Mouse (Mus musculus) left cerebral cortex, postnatal 25 days (tissue): ENCODE data around the gene Slc9a9. TPM values are rescaled to one million over a fixed set of nuclear protein-coding genes. Genes with fewer than 3 reads are reported as not detected.
"Not testable (repeated sequence)": the region's sequence is repeated elsewhere in the genome, so short reads cannot be mapped to it uniquely, and the experiment has no call there.

Experiments used
- DNase-seq, 2 experiments: peaks; one replicate each; pipeline ENCODE4 v3.0.0; 2022; ENCODE audit warnings: low spot score in 2 of 2, mixed read lengths in 1 of 2
- intact Hi-C: fragments of 180-260 bp; cut with DNase I; formaldehyde crosslinking; loops from one replicate; pipeline ENCODE4 v1.15.1; 2025
- total RNA-seq, 2 experiments: library from RNA; stranded (reverse); gene quantifications; 2 replicates each; pipeline ENCODE4 v1.2.3; 2021

Gene Slc9a9
- 10 to 100 TPM; 17.9 to 24.0 TPM for total RNA-seq

DNA sequence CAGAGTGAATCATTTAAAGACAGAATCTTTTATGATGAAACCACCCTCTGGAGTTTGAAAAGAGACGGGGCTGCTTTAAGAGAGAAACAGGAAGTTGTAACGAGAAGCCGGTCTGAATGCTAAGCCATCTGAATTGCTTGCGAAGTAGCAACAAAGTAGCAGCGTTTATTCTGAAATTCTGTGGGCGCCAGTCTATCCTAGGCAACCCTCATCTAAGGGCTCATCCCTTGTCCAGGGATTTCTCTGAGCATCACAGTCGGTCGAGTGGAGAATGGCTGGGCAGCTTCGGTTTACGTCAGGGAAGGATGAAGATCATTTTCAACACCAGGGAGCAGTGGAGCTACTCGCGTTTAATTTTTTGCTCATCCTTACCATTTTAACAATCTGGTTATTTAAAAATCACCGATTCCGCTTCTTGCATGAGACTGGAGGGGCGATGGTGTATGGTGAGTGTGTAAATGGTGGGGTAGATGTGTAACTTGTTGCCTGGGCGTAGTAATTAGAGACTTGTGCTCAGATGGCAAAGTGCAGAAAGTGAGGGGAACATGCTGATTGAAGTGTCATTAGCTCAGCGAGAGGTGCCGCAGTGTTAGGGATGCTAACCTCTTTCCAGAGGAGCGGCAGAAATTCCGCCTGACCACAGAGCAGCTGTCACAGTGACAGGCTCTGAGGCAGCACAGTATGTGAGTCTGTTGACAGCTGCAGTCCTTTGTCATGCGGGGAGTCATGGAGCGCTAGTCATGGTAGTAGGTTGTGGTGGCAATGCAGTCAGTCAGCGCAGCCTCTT, at the start of gene Slc9a9:
TSS of gene Slc9a9 (plus strand) at position 119 of the 787 bp plus-strand sequence.
- intact Hi-C loops = loop anchor here (1.0 kb wide), 1 partner anchor 133 kb away; no protein-coding TSS in a partner anchor
- DNase-seq = peak; percentile 61 to 78

DNA sequence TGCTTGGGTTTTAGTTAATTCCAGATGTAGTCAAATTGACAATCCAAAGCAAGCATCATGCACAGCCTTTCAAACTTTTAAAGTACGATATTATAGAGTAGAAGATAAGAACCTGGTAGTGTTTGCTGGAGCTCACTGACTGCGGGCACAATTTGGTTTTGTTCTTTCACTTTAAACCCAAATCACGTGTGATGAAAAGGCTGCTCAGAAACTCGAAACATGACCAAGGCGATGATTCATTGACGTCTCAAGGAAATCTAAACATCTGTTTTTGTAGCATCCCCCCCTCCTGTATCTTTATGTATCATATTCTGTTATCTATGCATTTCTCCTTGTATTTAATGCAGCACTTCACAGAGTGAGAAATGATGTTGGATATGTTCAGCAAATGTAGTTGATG, 49.4 kb upstream of the Slc9a9 start:
- no peak for DNase-seq
- intact Hi-C loops = no loop called here

DNA sequence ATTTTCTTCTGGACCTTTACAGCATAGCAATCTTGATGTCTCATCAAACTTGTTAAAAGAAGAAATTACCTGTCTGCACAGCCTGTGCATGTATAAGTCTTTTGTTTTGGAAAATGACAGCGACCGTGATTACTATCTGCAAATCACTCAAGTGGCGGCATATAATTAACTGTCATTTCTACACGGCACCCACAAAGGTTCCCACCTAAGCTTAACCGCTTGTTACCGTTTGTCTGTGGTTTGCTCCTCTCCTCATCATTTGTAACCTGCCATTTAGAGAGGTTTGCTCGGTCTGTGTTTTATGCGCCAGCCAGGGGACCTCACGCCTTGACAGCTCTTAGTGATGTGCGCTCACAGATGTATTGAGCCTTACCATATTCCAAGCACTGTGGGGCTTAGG, 48.9 kb upstream of the Slc9a9 start:
- intact Hi-C loops = no loop called here
- DNase-seq = no peak

DNA sequence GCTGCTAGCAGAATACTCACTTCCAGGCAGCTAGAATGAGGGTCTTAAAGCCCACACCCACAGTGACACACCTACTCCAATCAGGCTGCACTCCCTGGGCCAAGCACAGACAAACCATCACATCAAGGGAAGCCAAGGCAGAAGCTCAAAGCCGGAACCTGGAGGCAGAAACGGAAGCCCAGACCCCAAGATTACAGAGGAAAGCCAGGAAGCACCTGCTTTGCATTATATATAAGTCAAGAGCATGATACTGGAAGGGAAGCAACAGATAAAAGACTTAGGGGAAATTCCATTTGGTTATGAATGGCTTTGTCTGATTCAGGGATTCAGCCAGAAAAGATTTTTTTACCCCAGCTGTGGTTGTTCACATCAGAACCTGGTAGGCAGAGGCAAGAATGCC, 47.8 kb upstream of the Slc9a9 start:
- no peak for DNase-seq
- intact Hi-C loops = no loop called here

DNA sequence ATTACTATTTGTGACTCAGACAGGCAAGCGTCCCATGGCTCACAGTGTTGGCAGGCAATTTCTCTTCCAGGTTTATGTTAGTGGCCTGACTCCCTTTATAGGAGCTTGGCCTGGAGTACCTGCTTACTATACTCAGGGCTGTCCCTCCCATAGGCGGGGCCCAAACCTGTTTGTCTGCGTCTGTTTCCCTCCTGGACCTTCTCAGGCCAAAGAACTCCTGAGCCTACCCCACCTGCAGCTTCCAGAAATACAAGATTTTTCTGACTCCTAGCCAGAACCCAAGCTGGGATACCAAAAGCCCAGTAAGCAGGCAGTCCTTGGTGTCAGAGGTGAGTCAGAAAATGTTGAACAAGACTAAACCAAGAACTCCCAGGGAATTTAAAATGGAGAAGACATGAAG, 43.0 kb upstream of the Slc9a9 start:
- DNase-seq = no peak
- intact Hi-C loops = no loop called here

DNA sequence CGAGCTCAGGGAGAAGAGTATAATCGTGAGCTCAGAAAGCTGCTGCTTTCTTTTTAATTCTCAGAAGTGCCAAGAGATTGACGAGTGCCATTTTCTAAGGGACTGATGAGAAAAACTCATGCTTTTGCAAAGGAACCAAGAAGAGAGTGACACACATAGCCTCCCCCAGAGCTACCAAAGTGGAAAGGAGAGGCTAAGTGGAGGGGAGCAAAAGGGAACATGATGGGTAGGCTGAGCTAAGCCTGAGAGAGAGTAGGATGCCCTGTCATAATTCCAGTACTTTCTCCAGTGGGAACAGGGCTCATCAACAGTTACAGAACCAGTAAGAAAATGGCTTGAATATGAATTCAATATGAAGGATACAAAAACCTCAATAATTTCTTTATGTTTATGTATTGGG, 40.8 kb upstream of the Slc9a9 start:
- intact Hi-C loops = no loop called here
- DNase-seq = peak in 1 of 2 experiments; percentile 40

DNA sequence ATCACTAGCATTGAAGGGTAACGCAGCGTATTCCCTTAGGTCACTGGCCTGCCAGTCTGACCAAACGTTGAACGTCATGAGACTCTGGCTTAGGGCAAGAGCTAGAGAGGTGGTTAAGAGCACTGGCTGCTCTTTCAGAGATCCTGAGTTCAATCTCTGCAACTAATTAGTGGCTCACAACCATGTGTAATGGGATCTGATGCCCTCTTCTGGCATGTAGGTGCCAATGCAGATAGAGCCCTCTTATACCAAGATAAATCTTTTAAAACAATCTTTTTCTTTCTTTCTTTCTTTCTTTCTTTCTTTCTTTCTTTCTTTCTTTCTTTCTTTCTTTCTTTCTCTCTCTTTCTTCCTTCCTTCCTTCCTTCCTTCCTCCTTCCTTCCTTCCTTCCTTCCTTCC, 35.4 kb upstream of the Slc9a9 start:
- intact Hi-C loops, DNase-seq: not testable (repeated sequence)

DNA sequence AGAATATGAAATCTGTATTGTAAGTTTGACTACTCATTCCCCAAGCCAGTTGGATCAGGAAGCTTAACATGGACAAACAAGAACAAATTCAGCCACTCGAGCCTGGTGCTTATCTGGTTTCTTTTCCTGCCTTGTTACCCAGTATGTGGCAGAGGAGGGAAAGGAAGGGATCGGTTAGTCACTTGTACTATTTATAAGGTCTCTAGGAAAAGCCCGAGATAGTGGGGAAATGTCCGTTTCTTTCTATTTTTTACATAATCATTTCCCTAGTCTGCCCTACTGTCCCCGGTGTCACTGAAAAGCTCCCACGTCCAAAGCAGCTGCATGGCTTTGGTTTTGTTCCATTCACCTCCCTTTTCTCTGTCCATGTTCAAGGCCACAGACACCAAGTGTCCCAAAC, 24.1 kb upstream of the Slc9a9 start:
- DNase-seq = no peak
- intact Hi-C loops = no loop called here

DNA sequence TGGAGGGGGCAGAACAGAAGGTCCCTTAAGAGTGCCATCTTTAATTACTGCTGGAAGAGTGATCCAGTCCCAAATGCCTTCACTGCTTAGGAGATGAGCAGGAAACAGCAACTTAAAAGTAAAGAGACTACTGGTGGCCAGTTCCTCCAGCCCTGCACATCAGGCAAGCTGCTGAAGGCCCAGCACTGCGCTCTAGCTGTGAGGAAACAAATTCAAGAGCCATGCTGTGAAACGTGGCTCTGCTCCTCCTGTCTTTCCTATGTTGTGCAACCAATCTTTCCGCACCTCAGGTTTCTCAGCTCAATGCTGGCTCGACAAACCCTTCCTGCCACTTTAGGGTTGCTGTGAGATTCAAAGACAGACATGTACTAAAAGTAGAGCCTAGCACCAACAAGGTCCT, 22.3 kb upstream of the Slc9a9 start:
- DNase-seq = no peak
- intact Hi-C loops = no loop called here

DNA sequence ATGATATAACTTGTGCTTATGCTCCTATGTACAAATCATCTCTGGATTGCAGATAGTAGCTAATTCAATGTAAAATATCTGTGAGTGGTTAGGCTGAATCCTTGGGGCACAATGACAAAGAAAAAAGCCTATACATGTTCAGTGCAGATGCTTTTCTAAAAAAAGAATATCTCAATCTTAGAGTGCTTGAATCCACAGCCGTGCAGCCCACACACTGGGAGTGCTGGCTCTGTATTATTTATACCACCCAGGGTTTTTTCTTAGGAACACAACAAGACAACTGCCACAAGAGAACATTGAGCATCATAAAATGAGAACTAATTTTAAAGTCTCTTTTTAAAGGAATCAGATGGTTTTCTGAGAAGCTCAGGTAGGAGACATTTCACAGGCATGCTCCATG, 19.7 kb upstream of the Slc9a9 start:
- DNase-seq = peak; percentile 51 to 91
- intact Hi-C loops = no loop called here

DNA sequence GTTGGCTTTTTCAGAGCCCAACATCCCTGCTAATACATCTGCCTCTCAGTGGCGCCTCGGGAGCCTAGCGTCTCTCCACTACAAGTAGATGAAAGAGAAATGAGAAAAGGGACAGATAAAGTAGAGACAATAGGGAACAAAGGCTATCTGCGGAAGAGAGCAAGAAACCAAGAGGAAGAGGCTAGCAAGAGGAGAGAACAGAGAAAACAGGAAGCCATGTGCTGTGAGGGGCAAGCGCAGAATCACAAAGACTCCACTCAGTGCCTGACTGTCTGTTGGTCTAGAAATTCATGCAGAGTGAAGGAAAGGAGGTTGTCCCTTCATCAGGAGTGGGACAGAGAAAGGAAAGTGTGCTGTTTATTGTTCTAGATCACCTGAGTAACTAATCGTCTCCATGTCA, 16.5 kb upstream of the Slc9a9 start:
- intact Hi-C loops = no loop called here
- DNase-seq = no peak

DNA sequence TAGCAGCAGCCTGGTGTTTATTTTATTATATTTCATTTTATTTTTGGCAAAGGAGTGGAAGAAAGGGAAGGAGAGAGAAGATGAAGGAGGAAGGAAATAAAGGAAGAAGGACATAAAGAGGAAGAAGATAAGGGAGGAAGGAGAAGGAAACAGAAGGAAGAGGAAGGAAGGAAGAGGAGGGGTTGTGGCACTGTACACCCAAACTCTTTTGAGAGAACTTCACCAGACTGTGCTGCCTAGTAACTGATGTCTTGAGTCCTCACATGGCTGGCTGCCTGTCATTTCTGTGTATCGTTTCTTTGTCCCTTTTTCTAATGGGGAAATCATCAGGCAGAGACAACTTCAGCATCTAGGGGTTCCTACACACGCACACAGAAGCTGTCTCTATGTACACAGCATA, 15.9 kb upstream of the Slc9a9 start:
- no peak for DNase-seq
- intact Hi-C loops = no loop called here

DNA sequence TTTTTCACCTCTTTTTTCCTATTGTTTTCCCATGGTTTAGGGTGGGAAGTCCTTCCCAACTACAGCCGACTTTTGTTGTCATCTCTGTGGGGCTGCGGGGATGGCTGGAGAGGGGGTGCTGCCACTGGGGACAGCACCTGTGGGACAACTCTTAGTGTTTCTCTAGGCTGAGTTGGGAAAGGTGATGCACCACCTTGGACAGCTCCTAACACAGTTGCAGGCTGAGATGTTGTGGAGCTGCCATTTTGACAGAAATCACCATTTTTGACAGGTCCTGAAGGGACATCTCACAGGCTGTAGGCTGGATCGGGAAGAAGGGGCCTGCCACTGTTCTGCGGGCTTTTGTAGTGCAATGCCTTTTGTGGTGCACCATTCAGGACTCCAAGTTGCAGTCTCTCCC, 13.4 kb upstream of the Slc9a9 start:
- intact Hi-C loops = no loop called here
- DNase-seq = no peak

DNA sequence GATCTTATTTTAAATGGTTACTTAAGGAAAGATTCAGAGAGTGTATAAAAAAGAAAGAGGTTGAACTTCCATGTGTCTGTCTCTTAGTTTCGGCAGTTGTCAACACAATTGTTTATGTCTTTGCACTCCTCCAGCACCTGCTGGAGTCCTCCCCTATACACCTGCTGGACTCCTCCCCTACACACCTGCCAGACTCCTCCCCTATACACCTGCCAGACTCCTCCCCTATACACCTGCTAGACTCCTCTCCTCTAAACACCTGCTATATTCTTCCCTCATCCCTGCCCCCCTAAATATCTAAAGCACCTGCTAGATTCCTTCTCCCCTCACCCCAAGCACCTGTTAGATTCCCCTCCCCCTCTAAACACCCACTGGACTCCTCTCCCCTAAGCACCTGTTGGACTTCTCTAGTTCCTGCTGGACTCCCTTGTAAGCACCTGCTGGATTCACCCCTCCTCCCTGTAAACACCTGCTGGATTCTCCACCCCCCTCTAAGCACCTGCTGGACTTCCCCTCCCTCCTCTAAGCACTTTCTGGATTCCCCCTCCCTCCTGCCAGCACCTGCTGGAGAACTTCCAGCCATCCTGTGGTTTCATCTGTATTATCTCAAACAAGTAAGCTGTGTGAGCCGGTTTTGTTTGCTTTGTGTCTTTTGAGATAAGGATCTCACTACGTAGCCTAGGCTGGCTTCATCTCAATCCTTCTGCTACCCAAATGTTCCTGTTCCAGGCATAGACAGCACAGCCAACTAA, 10.1 kb upstream of the Slc9a9 start:
- DNase-seq = no peak
- intact Hi-C loops = no loop called here

DNA sequence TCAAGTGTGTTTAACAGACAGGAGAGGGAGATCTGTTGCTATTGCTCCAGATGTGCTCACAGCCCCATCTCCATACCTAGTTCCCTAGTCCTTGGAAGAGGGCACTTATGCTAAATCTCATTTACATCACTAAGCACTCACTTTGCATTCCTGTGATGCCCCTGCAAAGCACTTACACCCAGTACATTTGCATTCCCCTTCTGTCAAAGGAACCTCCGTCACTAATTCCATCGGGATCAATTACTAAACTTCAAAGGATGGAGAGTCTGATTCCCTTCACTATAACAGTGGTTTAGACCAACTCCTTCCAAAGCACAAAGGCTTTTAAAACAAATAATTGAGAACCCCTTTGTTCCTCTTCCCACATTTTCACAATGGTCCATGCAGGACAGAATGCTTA, 7.9 kb upstream of the Slc9a9 start:
- no peak for DNase-seq
- intact Hi-C loops = no loop called here

DNA sequence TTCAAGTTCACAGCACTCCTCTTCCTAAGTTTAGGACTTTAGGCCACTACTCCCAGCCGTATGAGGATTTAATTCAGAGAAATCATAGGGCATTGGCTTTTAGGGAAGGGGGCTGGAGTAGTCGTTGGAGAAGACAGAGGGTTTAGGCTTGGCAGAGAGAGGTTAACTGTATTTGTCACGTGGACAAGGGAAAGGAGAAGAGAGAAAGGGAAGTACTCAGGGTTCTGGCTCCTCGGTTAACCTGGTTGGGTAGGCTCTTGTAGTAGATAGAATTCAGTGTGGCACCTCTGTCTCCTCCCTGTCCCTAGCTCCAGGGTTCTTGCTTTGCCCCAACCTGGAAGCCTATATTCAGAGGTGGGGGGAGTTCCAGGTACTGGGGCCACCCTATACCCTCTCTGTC, 4.5 kb upstream of the Slc9a9 start:
- intact Hi-C loops = no loop called here
- DNase-seq = no peak

DNA sequence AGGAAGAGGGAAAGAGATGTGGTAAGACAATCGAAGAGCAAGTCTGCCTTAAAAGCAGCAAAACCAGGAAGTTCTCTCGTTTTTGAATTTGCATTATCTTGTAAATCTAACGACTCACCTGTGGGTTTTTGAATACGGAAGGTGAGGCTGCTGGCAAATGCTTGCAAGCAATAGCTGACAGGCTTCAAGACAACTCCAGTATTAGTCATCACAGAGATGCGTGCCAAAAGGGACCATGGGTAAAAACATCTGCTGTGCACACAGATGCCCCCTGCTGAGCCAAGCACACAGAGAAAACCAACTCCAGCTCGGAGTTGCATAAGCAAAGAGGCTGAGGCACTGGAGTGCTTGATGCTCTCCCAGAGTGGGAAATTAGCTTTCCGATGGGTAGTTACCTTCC, 1.1 kb upstream of the Slc9a9 start:
- intact Hi-C loops = no loop called here

DNA sequence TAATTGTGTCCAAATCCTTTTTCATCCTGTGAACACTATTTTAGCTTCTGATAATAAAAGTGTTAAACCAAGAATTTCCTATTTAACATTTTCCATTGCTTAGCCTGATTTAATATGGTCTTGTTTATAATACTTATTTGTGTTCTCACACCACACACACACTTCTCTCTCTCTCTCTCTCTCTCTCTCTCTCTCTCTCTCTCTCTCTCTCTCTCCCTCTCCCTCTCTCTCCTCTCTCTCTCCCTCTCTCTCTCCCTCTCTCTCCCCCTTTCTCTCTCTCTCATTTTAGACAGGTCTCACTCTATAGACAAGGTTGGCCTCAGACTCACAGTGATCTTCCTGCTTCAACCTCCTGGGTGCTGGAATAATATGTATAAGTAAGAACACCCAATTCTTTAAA, 995 bp downstream of the Slc9a9 start:
- no peak for DNase-seq
- intact Hi-C loops = loop anchor here (1.0 kb wide), 1 partner anchor 133 kb away; no protein-coding TSS in a partner anchor

More for the DNA sequence above, 1.1 kb upstream of the Slc9a9 start:
- peak; percentile 64 to 87 for DNase-seq

DNA sequence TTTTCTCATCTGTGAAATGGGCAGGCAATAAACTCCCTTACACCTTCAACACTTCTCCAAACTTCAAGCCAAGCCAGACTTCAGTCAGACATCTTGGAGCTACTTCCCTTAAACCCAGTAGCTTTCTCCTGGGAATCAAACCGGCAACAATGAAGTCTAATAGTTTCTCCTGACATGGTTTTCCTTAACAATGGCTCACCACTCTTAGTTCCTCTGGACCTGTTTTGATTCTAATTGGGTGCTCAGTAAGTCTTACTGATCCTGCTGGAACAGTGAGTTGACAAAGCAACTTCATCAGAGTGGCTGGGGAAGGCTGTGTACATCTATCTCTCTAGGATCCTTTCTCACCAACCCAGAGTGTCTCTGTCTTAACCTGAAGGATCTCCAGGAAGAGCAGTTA, 5.0 kb downstream of the Slc9a9 start:
- intact Hi-C loops = no loop called here
- no peak for DNase-seq

DNA sequence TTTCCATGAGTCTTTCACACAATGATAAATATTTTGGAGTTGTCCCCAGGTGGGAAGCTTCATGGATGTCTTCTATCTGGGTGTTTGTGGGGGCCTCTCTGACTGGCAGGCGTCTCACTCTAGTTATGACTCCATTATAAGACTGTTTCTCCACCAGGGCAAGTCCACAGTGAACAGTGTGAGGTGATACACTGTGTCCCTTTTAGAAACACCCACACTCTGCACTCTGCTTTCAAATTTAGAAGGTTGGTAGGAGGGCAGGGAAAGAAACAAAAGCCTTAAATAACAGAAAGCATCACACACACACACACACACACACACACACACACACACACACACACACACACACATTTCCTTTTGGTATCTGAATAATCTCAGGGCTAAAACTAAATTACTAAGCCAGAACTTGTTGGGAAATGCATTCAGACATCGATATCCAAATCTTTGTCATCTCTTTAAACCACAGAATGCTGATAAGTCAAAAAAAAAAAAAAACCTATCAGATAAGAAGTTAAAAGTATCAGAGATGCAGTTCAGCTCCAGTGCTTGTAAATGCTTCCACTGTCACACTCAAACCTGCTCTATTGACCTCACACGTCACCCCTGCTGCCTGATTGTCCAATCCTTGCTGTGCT, 8.4 kb downstream of the Slc9a9 start:
- peak in 1 of 2 experiments; percentile 53 for DNase-seq
- intact Hi-C loops = no loop called here
